Mouse (Mus musculus) spleen, adult 2 months (tissue): Measurements from ENCODE around the gene Whamm.

ENCODE experiments used
- CTCF ChIP-seq: fragments of 200-500 bp; IDR thresholded peaks from 2 replicates; pipeline ENCODE4 v1.5.1; 2011; ENCODE audit warnings: mild to moderate bottlenecking, inconsistent platforms; ENCODE audit not compliant: insufficient read depth, insufficient read length, insufficient replicate concordance; ENCODE audit errors: extremely low read depth
- POLR2A ChIP-seq: fragments of 200-500 bp; IDR thresholded peaks from 2 replicates; pipeline ENCODE4 v1.6.1; 2011; ENCODE audit warnings: low read depth, low read length, inconsistent platforms

GRCm38 (mm10) chr7:81583512-81583911 lies 12.4 kb downstream of the Whamm start:
- TF ChIP-seq CTCF (no peak), POLR2A (no peak)
